ENCODE assay signal across 7 mouse cellular contexts in genomic region chr8:25367806-25368549, GRCm38 (mm10).
DNase-seq lines count a peak whose midpoint lies in the region; ATAC-seq lines count a peak whose summit lies in the region.

No protein-coding gene starts in this region.

- 57% methylated on average over 15 of the region's 15 CpGs for WGBS in lung, embryonic 16.5 days
- 18% methylated on average over 15 of the region's 15 CpGs for WGBS in forebrain, embryonic 12.5 days
- WGBS in limb, embryonic 11.5 days: 32% methylated on average over 15 of the region's 15 CpGs
- WGBS in neural tube, embryonic 15.5 days: 18% methylated on average over 15 of the region's 15 CpGs

- no peak overlapping the region for H3K4me3 ChIP-seq in lung, embryonic 16.5 days (ENCODE audit: low read length)
- H3K4me3 ChIP-seq in forebrain, embryonic 12.5 days (replicated peaks): no peak overlapping the region
- H3K4me3 ChIP-seq in limb, embryonic 11.5 days (ENCODE audit: low read depth, low read length): no peak overlapping the region
- no peak overlapping the region for H3K4me3 ChIP-seq in neural tube, embryonic 15.5 days (replicated peaks)

- no peak; the same call in 1 of the 2 replicates for ATAC-seq in lung, embryonic 16.5 days (ENCODE audit: low read depth)
- 0 out of 2 replicates have a peak, but pooled peaks have one; percentile 17 for ATAC-seq in forebrain, embryonic 12.5 days (ENCODE audit: low FRiP score)
- ATAC-seq in limb, embryonic 11.5 days (ENCODE audit: insufficient number of reproducible peaks, low FRiP score, low TSS enrichment, low read depth): no peak; the same call in 1 of the 2 replicates
- ATAC-seq in neural tube, embryonic 15.5 days (ENCODE audit: low FRiP score): 0 out of 2 replicates have a peak, but pooled peaks have one; percentile 43
- ATAC-seq in erythroblast, adult 5-6 weeks (replicated peaks; ENCODE audit: low FRiP score, poor library complexity, severe bottlenecking): no peak

- peak overlapping the region; percentile 41; the same call in 1 of the 2 replicates for H3K4me2 ChIP-seq in lung, embryonic 16.5 days (ENCODE audit: low read depth, low read length)
- peak overlapping the region; percentile 42 for H3K4me2 ChIP-seq in forebrain, embryonic 12.5 days
- H3K4me2 ChIP-seq in limb, embryonic 11.5 days (ENCODE audit: low read depth, severe bottlenecking): peak overlapping the region; percentile 30
- peak overlapping the region; percentile 38 for H3K4me2 ChIP-seq in neural tube, embryonic 15.5 days

- H3K4me1 ChIP-seq in lung, embryonic 16.5 days (replicated peaks; ENCODE audit: control insufficient read depth, insufficient read depth, low read length): peaks cover 7% of the 10 kb centered on the region; the same call in 1 of the 2 replicates
- peaks cover 15% of the 10 kb centered on the region for H3K4me1 ChIP-seq in forebrain, embryonic 12.5 days
- H3K4me1 ChIP-seq in limb, embryonic 11.5 days (ENCODE audit: control insufficient read depth, insufficient read depth, low read length): peaks cover 16% of the 10 kb centered on the region
- peaks cover 17% of the 10 kb centered on the region for H3K4me1 ChIP-seq in neural tube, embryonic 15.5 days

- H3K27me3 ChIP-seq in lung, embryonic 16.5 days (ENCODE audit: control insufficient read depth, insufficient read depth, low read depth, low read length): no peaks in the 10 kb centered on the region
- peaks cover 15% of the 10 kb centered on the region; the same call in 1 of the 2 replicates for H3K27me3 ChIP-seq in forebrain, embryonic 12.5 days
- H3K27me3 ChIP-seq in limb, embryonic 11.5 days (ENCODE audit: control insufficient read depth, insufficient read depth, low read length): no peaks in the 10 kb centered on the region
- H3K27me3 ChIP-seq in neural tube, embryonic 15.5 days (replicated peaks): no peaks in the 10 kb centered on the region

- H3K36me3 ChIP-seq in lung, embryonic 16.5 days (ENCODE audit: control insufficient read depth, insufficient read depth, low read length): no peaks in the 10 kb centered on the region
- H3K36me3 ChIP-seq in forebrain, embryonic 12.5 days (replicated peaks): no peaks in the 10 kb centered on the region
- no peaks in the 10 kb centered on the region for H3K36me3 ChIP-seq in limb, embryonic 11.5 days (ENCODE audit: control insufficient read depth, insufficient read depth, low read length)
- no peaks in the 10 kb centered on the region for H3K36me3 ChIP-seq in neural tube, embryonic 15.5 days

- no peak overlapping the region for H3K27ac ChIP-seq in lung, embryonic 16.5 days (ENCODE audit: low read length)
- peak overlapping the region; percentile 61; the same call in 1 of the 2 replicates for H3K27ac ChIP-seq in forebrain, embryonic 12.5 days
- peak overlapping the region; percentile 99 for H3K27ac ChIP-seq in limb, embryonic 11.5 days (replicated peaks; ENCODE audit: low read depth, low read length)
- H3K27ac ChIP-seq in neural tube, embryonic 15.5 days (replicated peaks): peak overlapping the region; percentile 65

- H3K9ac ChIP-seq in lung, embryonic 16.5 days (ENCODE audit: low read length): peak overlapping the region; percentile 22; the same call in 1 of the 2 replicates
- no peak overlapping the region for H3K9ac ChIP-seq in forebrain, embryonic 12.5 days
- H3K9ac ChIP-seq in limb, embryonic 11.5 days (ENCODE audit: low read length): peak overlapping the region; percentile 69
- H3K9ac ChIP-seq in neural tube, embryonic 15.5 days (replicated peaks): no peak overlapping the region

- DNase-seq in lung, adult 18-20 months: no peak
- DNase-seq in limb, embryonic 11.5 days (ENCODE audit: low spot score): no peak
- no peak for DNase-seq in natural killer cell, adult 2 months (ENCODE audit: low spot score in 2 of 2)

- H3K9me3 ChIP-seq in lung, embryonic 16.5 days (ENCODE audit: control insufficient read depth, low read length): no peaks in the 10 kb centered on the region
- no peaks in the 10 kb centered on the region for H3K9me3 ChIP-seq in forebrain, embryonic 12.5 days
- H3K9me3 ChIP-seq in limb, embryonic 11.5 days (ENCODE audit: control insufficient read depth, low read length): no peaks in the 10 kb centered on the region
- no peaks in the 10 kb centered on the region for H3K9me3 ChIP-seq in neural tube, embryonic 15.5 days (replicated peaks)

Comparison
In these comparisons a context has a peak if more than half of its experiments do, and no peak if none do; other contexts are left out.
1. ATAC-seq: peak in forebrain, embryonic 12.5 days (single experiment) and neural tube, embryonic 15.5 days (single experiment); none in lung, embryonic 16.5 days (single experiment), limb, embryonic 11.5 days (single experiment) and erythroblast, adult 5-6 weeks (single experiment).
2. H3K9ac ChIP-seq: peak in lung, embryonic 16.5 days (single experiment) and limb, embryonic 11.5 days (single experiment); none in forebrain, embryonic 12.5 days (single experiment) and neural tube, embryonic 15.5 days (single experiment).
3. Peak in every context shown above with its lines, with median percentiles within 50 percentile points of each other: H3K4me2 ChIP-seq.